Mouse (Mus musculus): Measurements from ENCODE around the gene Tmem72.

GRCm38 (mm10) chr6:116693639-116694038, 23.1 kb downstream of the Tmem72 start:
- no peak for TF ChIP-seq MAZ (IDR thresholded peaks at IDR 0.05; ENCODE audit: low read depth, low read length)
- no peak for TF ChIP-seq CTCF (IDR thresholded peaks at IDR 0.05 in 2 of 3, conservative IDR thresholded peaks at IDR 0.05 in 1 of 3; ENCODE audit: control insufficient read depth in 1 of 3, insufficient read depth in 1 of 3, low read depth in 2 of 3, low read length in 3 of 3, poor library complexity in 1 of 3, severe bottlenecking in 1 of 3)
- no peak for TF ChIP-seq E2F4 (IDR thresholded peaks at IDR 0.05; ENCODE audit: borderline replicate concordance, low read depth, low read length)
- no peak for TF ChIP-seq CHD1 (IDR thresholded peaks at IDR 0.05; ENCODE audit: low read depth, low read length)
- no peak for TF ChIP-seq POLR2A (IDR thresholded peaks at IDR 0.05; ENCODE audit: control insufficient read depth in 1 of 2, insufficient read depth in 1 of 2, low read depth in 1 of 2, low read length in 2 of 2, poor library complexity in 1 of 2)
- no peak for TF ChIP-seq NRF1 (IDR thresholded peaks at IDR 0.05; ENCODE audit: insufficient read depth, low read depth, low read length, poor library complexity, severe bottlenecking)
- no peak for TF ChIP-seq GABPA (IDR thresholded peaks at IDR 0.05; ENCODE audit: low read depth, low read length)
- TF ChIP-seq MEF2A (IDR thresholded peaks at IDR 0.05; ENCODE audit: extremely low read depth, insufficient replicate concordance, low read depth, low read length, poor library complexity, severe bottlenecking), result no peak
- TF ChIP-seq TCF12 (IDR thresholded peaks at IDR 0.05; ENCODE audit: low read depth, low read length), result no peak
- no peak for TF ChIP-seq CHD2 (IDR thresholded peaks at IDR 0.05; ENCODE audit: low read length)
